Mouse (Mus musculus): ENCODE results near the gene 1700001K19Rik.

DNA sequence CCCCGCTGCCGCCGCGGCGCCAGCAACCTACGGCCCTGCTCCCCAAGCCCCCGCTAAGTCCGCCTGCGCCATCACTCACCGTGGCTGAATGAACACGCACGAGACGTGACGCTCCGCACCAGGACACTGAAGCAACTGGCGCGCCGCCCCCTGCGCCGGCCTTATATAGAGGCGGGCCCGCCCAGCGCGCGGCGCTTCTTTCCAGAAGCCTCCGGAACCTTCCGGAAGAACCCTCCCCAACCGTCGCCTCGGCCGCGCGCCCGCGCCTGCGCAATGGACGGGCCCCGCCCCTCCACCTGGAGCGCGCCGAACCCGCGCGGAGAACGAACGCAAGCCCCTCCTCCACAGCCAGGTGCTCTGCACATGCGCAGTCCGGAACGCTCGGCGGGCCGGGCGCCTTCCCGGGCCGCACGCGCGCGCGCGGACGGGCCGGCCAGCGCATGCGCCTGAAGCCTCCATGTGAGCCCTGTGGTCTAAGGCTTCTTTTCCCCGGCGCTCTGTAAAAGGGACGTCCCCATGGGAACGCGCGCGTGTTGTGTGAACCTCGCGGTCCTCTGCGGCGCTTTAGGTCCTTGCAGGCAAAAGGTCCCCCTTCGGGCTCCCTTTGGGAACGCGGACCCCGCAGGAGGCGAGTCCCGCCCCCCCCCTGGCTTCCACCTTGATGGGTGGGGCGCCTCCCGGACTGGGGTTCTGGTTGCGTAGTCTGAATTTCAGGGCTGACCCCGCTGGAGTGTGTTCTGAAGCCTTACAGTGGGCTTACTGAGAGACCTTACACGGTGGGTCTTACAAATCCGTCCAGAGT is 14.0 kb upstream of the 1700001K19Rik start:
- TF ChIP-seq GATA1 (IDR thresholded peaks at IDR 0.05; ENCODE audit: borderline replicate concordance, low read length) (no peak), FLI1 (IDR thresholded peaks at IDR 0.05; ENCODE audit: low read length) (no peak)

All from megakaryocyte, embryonic 14.5 days (primary cell).